Mouse (Mus musculus) limb, embryonic 12.5 days (tissue): ENCODE measurements around the gene Lhx4. TPM values are rescaled to one million over a fixed set of nuclear protein-coding genes. Genes with fewer than 3 reads are reported as not detected.

Source experiments
- ATAC-seq: fragments of 200-750 bp; cut with Nextera tagmentation; 2 replicates; pipeline ENCODE4 v1.8.0; 2017; ENCODE audit warnings: low read depth, moderate TSS enrichment; ENCODE audit not compliant: insufficient number of reproducible peaks, insufficient read depth, low FRiP score, low TSS enrichment
- H3K27ac ChIP-seq: fragments of 300-500 bp; sonication (generic); 2 replicates; pipeline ENCODE4 v1.5.1; 2016; ENCODE audit warnings: mild to moderate bottlenecking, moderate library complexity
- H3K27me3 ChIP-seq: fragments of 300-500 bp; sonication (generic); 2 replicates; pipeline ENCODE4 v1.6.1; 2016; ENCODE audit warnings: mild to moderate bottlenecking, moderate library complexity
- H3K36me3 ChIP-seq: fragments of 300-500 bp; sonication (generic); 2 replicates; pipeline ENCODE4 v1.6.1; 2016; ENCODE audit warnings: mild to moderate bottlenecking, moderate library complexity
- H3K4me1 ChIP-seq: fragments of 300-500 bp; sonication (generic); replicated peaks from 2 replicates; pipeline ENCODE4 v1.6.1; 2016
- H3K4me2 ChIP-seq: fragments of 300-500 bp; sonication (generic); 2 replicates; pipeline ENCODE4 v1.6.1; 2016; ENCODE audit warnings: mild to moderate bottlenecking, moderate library complexity
- H3K4me3 ChIP-seq: fragments of 300-500 bp; sonication (generic); replicated peaks from 2 replicates; pipeline ENCODE4 v1.5.1; 2016; ENCODE audit warnings: mild to moderate bottlenecking
- H3K9ac ChIP-seq: fragments of 300-500 bp; sonication (generic); replicated peaks from 2 replicates; pipeline ENCODE4 v1.6.1; 2016; ENCODE audit warnings: mild to moderate bottlenecking, moderate library complexity
- H3K9me3 ChIP-seq: fragments of 300-500 bp; sonication (generic); 2 replicates; pipeline ENCODE4 v1.6.1; 2016; ENCODE audit warnings: mild to moderate bottlenecking, moderate library complexity
- WGBS: fragments of 180-500 bp; shearing (Covaris S2); methylation state at CpG from one replicate; pipeline ENCODE4 v1.1.7; 2016; 5-methylcytosine and 5-hydroxymethylcytosine counted together
- polyA plus RNA-seq: library from polyadenylated mRNA; unstranded; fragments of >200 nt; fragmentation: Nextera tagmentation; extraction: Ambion mirVana; gene quantifications from 2 replicates; pipeline ENCODE4 v1.2.1, GENCODE M21; 2016

The Lhx4 gene
- polyA plus RNA-seq, 1 experiment from 2014 or later: not detected

- Histone ChIP-seq H3K9me3 (no peaks in the 10 kb centered on the region), H3K27me3 (peaks cover 88% of the 10 kb centered on the region), H3K4me2 (peak overlapping the region; percentile 91), H3K4me1 (peaks cover 29% of the 10 kb centered on the region), H3K4me3 (peak overlapping the region; percentile 50), H3K27ac (no peak overlapping the region), H3K9ac (peak overlapping the region; percentile 45; the same call in 1 of the 2 replicates), H3K36me3 (no peaks in the 10 kb centered on the region)
- under 1% methylated on average over 25 of the region's 26 CpGs for WGBS
- ATAC-seq: peak; percentile 71
Measured at GRCm38 (mm10) chr1:155741988-155742387, 9.5 kb downstream of the Lhx4 start.

GRCm38 (mm10) chr1:155741378-155741945, 10.0 kb downstream of the Lhx4 start:
- H3K36me3 ChIP-seq: no peaks in the 10 kb centered on the region
- 0 out of 2 replicates have a peak, but pooled peaks have one; percentile 4 for ATAC-seq
- no peak overlapping the region; the same call in 1 of the 2 replicates for H3K9ac ChIP-seq
- WGBS: under 1% methylated on average over 34 of the region's 34 CpGs
- H3K27ac ChIP-seq: no peak overlapping the region
- peak overlapping the region; percentile 91 for H3K4me2 ChIP-seq
- peak overlapping the region; percentile 50 for H3K4me3 ChIP-seq
- no peaks in the 10 kb centered on the region for H3K9me3 ChIP-seq
- peaks cover 29% of the 10 kb centered on the region for H3K4me1 ChIP-seq
- peaks cover 87% of the 10 kb centered on the region for H3K27me3 ChIP-seq

DNA sequence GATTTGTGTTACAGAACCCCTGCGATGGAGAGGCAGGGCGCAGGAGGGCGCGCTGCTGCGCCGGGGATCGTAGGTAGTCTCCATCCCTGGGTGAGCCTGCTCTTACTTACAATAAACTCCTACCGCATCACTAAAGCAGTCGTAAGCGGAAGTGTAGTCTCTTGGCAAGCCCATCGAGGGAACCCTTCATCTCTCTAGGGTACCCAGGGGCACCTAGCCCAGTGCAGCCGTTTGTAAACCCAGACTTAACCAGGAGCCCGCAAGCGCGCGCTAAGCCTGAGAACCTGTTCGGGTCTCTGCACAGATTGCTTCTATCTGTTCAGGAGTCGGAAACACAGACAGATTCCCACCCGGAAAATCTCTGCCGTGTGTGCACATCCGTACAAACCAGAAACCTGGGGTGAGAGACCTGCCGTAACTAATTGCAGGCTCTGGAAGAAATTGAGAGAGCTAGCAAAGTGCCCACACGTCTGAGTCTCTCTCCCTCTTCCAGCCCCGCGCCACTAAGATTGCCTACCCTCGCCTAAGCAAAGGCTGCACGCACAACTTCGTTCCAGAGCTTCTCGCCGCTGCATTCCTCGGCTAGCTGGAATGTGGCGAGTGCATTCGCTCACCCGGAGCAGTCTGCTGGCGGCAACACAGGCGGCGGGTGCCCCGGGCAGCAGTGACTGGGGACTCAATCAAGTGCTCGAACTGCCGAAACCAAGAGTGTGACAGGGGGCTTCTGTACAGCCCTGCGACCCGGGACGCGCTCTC, 10.7 kb downstream of the Lhx4 start:
- H3K27me3 ChIP-seq: peaks cover 87% of the 10 kb centered on the region
- no peak overlapping the region for H3K27ac ChIP-seq
- H3K4me1 ChIP-seq: peaks cover 29% of the 10 kb centered on the region
- peak; percentile 23; the same call in 1 of the 2 replicates for ATAC-seq
- peak overlapping the region; percentile 50 for H3K4me3 ChIP-seq
- H3K9ac ChIP-seq: no peak overlapping the region
- under 1% methylated on average over 44 of the region's 44 CpGs for WGBS
- peak overlapping the region; percentile 91 for H3K4me2 ChIP-seq
- no peaks in the 10 kb centered on the region for H3K36me3 ChIP-seq
- H3K9me3 ChIP-seq: no peaks in the 10 kb centered on the region

DNA sequence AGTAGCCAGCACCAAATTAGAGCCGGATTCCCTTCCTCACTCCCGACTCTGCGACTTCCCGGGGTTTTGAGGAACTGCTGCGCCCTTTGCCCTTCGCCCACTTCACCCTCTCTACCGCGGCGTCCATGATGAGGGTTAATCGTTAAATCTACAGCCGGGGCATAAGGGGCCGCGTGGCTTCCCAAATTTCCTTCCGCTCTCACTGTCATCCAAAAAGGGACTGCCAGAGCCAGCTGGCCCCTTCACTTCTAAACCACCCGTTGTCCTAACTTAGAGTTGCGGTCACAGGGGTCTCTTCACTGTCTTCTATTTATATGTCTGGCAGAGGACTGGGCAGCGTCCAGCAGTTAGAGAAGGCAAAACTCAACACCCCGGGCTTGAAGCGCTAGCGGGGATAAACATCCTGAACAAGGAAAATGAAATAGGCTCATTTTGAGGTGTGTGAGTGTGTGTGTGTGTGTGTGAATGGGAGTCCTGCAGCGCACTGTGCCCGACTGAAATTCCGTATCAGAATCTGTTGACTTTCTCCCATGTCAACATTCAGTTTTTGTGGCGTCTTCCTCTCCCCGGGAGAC, 13.6 kb downstream of the Lhx4 start:
- under 1% methylated on average over 25 of the region's 25 CpGs for WGBS

DNA sequence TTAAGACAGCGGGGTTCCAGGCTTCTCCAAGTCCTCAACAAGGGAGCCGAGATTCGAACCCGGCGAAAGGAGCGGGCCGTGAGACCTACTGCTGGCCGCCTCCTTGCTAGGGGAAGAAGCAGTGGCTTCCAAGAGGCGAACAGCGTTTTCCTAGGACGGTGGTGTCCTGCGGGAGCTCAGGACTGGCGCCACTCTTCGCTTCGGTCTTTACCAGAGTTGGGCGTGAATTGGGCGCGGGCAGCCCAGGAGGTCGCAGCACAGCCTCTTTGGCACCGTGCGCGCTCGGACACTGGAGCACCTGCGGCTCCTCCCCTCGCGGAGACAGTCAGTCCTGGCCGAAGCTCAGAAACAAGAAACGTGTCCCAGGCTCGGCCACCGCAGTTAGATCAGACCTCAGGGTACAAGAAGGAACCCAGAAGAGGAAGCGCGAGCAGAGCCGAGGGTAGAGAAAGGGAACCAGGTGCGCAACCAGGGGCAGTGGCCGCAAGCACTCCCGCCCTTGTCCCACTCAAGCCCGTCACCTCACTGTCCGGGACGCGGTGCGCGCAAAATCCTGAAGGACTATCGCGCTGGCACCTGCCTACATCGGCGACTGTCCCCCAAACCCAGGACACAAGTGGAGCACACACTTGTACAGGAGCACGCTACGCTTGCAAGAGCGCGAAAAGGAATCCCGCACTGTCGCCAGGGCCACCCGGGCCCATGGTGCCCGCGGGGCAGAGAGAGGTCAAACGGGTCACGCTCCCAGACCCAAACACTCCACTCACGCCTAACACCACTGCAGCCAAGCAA, 14.3 kb downstream of the Lhx4 start:
- no peaks in the 10 kb centered on the region for H3K36me3 ChIP-seq
- H3K4me1 ChIP-seq: peaks cover 21% of the 10 kb centered on the region
- ATAC-seq: no peak
- H3K4me2 ChIP-seq: no peak overlapping the region
- WGBS: under 1% methylated on average over 58 of the region's 58 CpGs
- H3K27ac ChIP-seq: no peak overlapping the region
- no peak overlapping the region for H3K9ac ChIP-seq
- H3K27me3 ChIP-seq: peaks cover 94% of the 10 kb centered on the region
- H3K9me3 ChIP-seq: no peaks in the 10 kb centered on the region
- H3K4me3 ChIP-seq: 0 out of 2 replicates have a peak overlapping the region, but pooled peaks have one; percentile 2

More for the DNA sequence above, 13.6 kb downstream of the Lhx4 start:
- H3K27ac ChIP-seq: no peak overlapping the region
- ATAC-seq: no peak
- no peak overlapping the region for H3K9ac ChIP-seq
- H3K27me3 ChIP-seq: peaks cover 94% of the 10 kb centered on the region
- H3K9me3 ChIP-seq: no peaks in the 10 kb centered on the region
- no peak overlapping the region for H3K4me3 ChIP-seq
- H3K36me3 ChIP-seq: no peaks in the 10 kb centered on the region
- peaks cover 27% of the 10 kb centered on the region for H3K4me1 ChIP-seq
- H3K4me2 ChIP-seq: no peak overlapping the region

DNA sequence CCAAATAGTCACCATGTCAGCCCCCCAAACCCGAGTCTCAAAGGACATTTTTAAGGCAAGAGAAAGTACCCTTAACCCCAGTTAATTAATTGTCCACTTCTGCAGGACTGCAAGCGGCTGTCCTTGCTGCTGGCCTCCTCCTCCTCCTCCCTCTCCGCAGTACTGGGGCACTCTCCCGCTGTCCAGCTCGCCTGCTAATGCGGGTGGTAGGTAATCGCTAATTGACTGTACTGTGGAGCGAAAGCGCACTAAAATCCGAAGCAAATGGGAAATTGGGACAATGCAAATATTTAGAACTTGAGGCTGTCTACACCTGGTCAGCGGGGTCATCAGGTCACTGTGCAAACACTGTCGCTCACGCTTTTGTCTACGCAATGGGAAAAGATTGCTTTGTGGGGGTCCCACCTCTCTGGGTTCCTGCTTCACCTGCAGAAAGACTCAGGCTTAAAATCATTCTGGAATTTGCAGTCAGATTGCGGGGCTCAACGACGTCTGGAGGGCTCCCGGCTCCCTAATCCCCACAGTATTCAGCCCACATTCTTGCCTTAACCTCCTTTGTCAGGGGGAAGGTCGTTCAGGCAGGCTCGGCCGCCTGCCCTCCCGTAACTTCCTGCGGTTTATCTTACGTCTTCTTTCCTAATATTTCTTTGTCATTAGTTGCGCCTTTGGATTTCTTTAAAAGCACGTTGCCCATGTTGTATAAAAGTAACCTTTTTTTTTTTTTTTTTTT, 15.2 kb downstream of the Lhx4 start:
- H3K27ac ChIP-seq: no peak overlapping the region
- H3K4me1 ChIP-seq: peaks cover 11% of the 10 kb centered on the region
- no peak overlapping the region for H3K4me2 ChIP-seq
- no peak overlapping the region for H3K4me3 ChIP-seq
- no peaks in the 10 kb centered on the region for H3K36me3 ChIP-seq
- no peak for ATAC-seq
- H3K9ac ChIP-seq: no peak overlapping the region
- H3K9me3 ChIP-seq: no peaks in the 10 kb centered on the region
- peaks cover 94% of the 10 kb centered on the region for H3K27me3 ChIP-seq
- WGBS: under 1% methylated on average over 26 of the region's 26 CpGs

DNA sequence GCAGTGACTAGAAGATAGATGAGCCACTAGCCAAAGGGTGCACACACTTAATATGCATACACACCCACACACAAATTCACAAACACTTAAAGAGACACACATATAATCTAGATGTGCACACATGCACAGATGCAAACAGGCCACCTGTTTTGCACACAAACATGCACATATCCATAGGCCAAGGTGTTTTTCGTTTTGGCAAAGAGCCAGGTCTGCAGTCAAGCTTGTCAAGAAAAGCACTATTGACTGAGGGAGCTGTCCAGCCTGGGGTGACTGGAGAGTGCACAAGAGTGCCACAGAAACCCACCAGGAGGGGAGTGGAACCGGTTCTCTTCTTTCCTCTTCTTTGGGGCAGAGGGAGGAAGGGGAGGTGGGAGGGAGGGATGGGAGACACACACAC, 20.3 kb downstream of the Lhx4 start:
- no peak overlapping the region for H3K27ac ChIP-seq
- no peaks in the 10 kb centered on the region for H3K36me3 ChIP-seq
- H3K9me3 ChIP-seq: 0 out of 2 replicates have a peak, but pooled peaks cover 4% of the 10 kb centered on the region
- H3K4me2 ChIP-seq: no peak overlapping the region
- no peak overlapping the region for H3K9ac ChIP-seq
- no peak for ATAC-seq
- no peak overlapping the region for H3K4me3 ChIP-seq
- WGBS: 0% methylated on average over 2 of the region's 2 CpGs
- peaks cover 92% of the 10 kb centered on the region for H3K27me3 ChIP-seq
- H3K4me1 ChIP-seq: no peaks in the 10 kb centered on the region

DNA sequence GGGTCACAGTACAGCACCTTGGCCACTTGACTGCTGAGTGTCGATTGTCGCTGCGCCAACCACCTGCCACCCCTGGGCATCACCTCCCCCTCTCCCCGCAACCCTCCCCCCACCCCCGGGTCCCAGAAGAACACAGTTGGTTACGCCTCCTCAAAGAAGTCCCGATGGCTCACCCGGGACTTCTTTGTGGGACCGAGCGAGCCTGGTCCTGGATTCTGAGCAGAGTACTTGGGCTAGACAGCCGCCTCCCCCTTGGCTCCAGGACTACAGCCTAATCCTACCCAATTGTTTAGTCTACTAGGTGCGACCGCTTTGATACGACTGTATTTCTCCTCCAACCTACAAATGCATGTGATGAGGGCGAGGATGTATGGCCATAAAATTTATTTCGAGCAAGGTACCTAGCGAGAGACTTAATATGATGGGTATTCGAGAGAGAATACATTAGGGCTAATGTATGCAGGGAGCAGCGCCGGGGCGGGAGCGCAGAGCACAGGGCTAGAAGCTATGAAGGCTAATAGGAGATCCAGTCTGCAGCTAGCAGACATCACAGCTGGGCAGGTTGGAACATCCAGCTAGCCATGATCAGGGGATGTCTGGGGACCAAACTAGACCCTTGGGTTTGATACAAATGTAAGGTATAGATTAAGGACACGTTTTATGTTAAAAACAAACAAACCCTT, 22.2 kb downstream of the Lhx4 start:
- Histone ChIP-seq H3K9ac (no peak overlapping the region), H3K4me3 (no peak overlapping the region), H3K27me3 (peaks cover 93% of the 10 kb centered on the region), H3K4me2 (no peak overlapping the region), H3K36me3 (no peaks in the 10 kb centered on the region), H3K4me1 (no peaks in the 10 kb centered on the region), H3K27ac (no peak overlapping the region), H3K9me3 (0 out of 2 replicates have a peak, but pooled peaks cover 4% of the 10 kb centered on the region)
- no peak for ATAC-seq
- under 1% methylated on average over 23 of the region's 23 CpGs for WGBS

DNA sequence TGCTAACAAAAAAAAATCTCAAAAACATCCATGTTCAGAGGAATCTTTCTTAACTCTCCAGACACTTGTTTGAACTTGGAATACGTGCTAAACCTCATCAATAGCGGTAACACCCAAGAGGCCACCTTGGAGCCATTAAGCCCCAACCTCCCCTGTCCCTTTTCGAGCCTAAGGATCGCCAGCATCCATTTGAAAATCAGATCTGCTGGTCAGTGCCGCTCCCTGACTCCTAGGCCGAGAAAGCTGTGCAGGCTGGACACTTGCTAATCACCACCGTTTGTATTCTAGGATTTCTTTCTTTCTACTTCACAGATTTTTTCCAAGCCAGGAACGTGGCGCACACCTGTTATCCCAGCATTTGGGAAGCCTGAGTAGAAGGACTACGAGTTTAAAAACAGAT, 23.7 kb downstream of the Lhx4 start:
- Histone ChIP-seq H3K36me3 (no peaks in the 10 kb centered on the region), H3K4me2 (no peak overlapping the region), H3K9ac (no peak overlapping the region), H3K4me3 (no peak overlapping the region), H3K4me1 (no peaks in the 10 kb centered on the region), H3K9me3 (0 out of 2 replicates have a peak, but pooled peaks cover 4% of the 10 kb centered on the region), H3K27me3 (peaks cover 96% of the 10 kb centered on the region), H3K27ac (no peak overlapping the region)
- WGBS: 20% methylated on average over 10 of the region's 10 CpGs
- no peak for ATAC-seq

GRCm38 (mm10) chr1:155725876-155726275, 25.6 kb downstream of the Lhx4 start:
- Histone ChIP-seq H3K27ac (no peak overlapping the region), H3K27me3 (peaks cover 94% of the 10 kb centered on the region), H3K4me2 (no peak overlapping the region), H3K9me3 (0 out of 2 replicates have a peak, but pooled peaks cover 4% of the 10 kb centered on the region), H3K4me1 (no peaks in the 10 kb centered on the region), H3K4me3 (no peak overlapping the region), H3K36me3 (no peaks in the 10 kb centered on the region), H3K9ac (no peak overlapping the region)
- 77% methylated on average over 2 of the region's 2 CpGs for WGBS
- ATAC-seq: no peak
